Mouse (Mus musculus): ENCODE data around the gene Olfr1395. TPM values are rescaled to one million over a fixed set of nuclear protein-coding genes. Genes with fewer than 3 reads are reported as not detected.

The Olfr1395 gene
- polyA plus RNA-seq (2012; rRNA removed), result not detected in 2 replicates

GRCm38 (mm10) chr11:49141974-49142373 is at the start of gene Olfr1395:
Gene Olfr1395 (plus strand): TSS chr11:49142274.

GRCm38 (mm10) chr11:49114774-49115173 is 27.3 kb upstream of the Olfr1395 start, which contains the start of gene Olfr1396:
Gene Olfr1396 (minus strand): TSS chr11:49114874.

GRCm38 (mm10) chr11:49154077-49154476 is 12.0 kb downstream of the Olfr1395 start, which contains the start of gene Olfr1394:
Gene Olfr1394 (plus strand): TSS chr11:49154377.

GRCm38 (mm10) chr11:49186955-49187488 is 44.9 kb downstream of the Olfr1395 start, which contains the start of gene Btnl9:
Gene Btnl9 (minus strand): TSS chr11:49187159.

Other genes with a start within 250 kb of the Olfr1395 start
- gene Gm5431, start 240.1 kb upstream of the Olfr1395 start, polyA plus RNA-seq (2012; rRNA removed), result 0.19 and 0.29 TPM in 2 replicates
- 0.66 and 1.5 TPM in 2 replicates for gene Psme2b, start 196.1 kb upstream of the Olfr1395 start, polyA plus RNA-seq (2012; rRNA removed)
- 0.15 and 0.20 TPM in 2 replicates for gene Olfr56, start 163.4 kb upstream of the Olfr1395 start, polyA plus RNA-seq (2012; rRNA removed)
- gene 9930111J21Rik1, start 162.9 kb upstream of the Olfr1395 start, polyA plus RNA-seq (2012; rRNA removed), result 0.29 and 0.32 TPM in 2 replicates
- 0.01 TPM in 2 replicates for gene Gm12185, start 150.0 kb upstream of the Olfr1395 start, polyA plus RNA-seq (2012; rRNA removed)
- gene Tgtp1, start 148.1 kb upstream of the Olfr1395 start, polyA plus RNA-seq (2012; rRNA removed), result 0.50 and 0.55 TPM in 2 replicates
- 0.64 and 0.95 TPM in 2 replicates for gene 9930111J21Rik2, start 91.0 kb upstream of the Olfr1395 start, polyA plus RNA-seq (2012; rRNA removed)
- gene Tgtp2, start 78.1 kb upstream of the Olfr1395 start, polyA plus RNA-seq (2012; rRNA removed), result 0.33 and 0.53 TPM in 2 replicates
- 3.7 and 4.6 TPM in 2 replicates for gene Ifi47, start 65.7 kb upstream of the Olfr1395 start, polyA plus RNA-seq (2012; rRNA removed)
- gene Olfr1396, start 27.4 kb upstream of the Olfr1395 start, polyA plus RNA-seq (2012; rRNA removed), result 0.02 TPM in 1 of 2 replicates, not detected in the other
- gene Olfr1394, start 12.1 kb downstream of the Olfr1395 start, polyA plus RNA-seq (2012; rRNA removed), result not detected in 2 replicates
- gene Btnl9, start 44.9 kb downstream of the Olfr1395 start, polyA plus RNA-seq (2012; rRNA removed), result 0.63 and 0.68 TPM in 2 replicates
- 5.8 and 6.9 TPM in 2 replicates for gene Zfp62, start 61.0 kb downstream of the Olfr1395 start, polyA plus RNA-seq (2012; rRNA removed)
- gene Mgat1, start 101.9 kb downstream of the Olfr1395 start, polyA plus RNA-seq (2012; rRNA removed), result 22.4 and 25.0 TPM in 2 replicates
- gene Olfr1393, start 136.0 kb downstream of the Olfr1395 start, polyA plus RNA-seq (2012; rRNA removed), result 0.05 TPM in 2 replicates
- gene Olfr1392, start 143.0 kb downstream of the Olfr1395 start, polyA plus RNA-seq (2012; rRNA removed), result 0.01 TPM in 2 replicates
- not detected in 2 replicates for gene Olfr10, start 162.5 kb downstream of the Olfr1395 start, polyA plus RNA-seq (2012; rRNA removed)
- not detected in 2 replicates for gene Olfr1391, start 180.5 kb downstream of the Olfr1395 start, polyA plus RNA-seq (2012; rRNA removed)
- gene Olfr1390, start 192.9 kb downstream of the Olfr1395 start, polyA plus RNA-seq (2012; rRNA removed), result not detected in 2 replicates